Mouse (Mus musculus) liver, embryonic 12.5 days (tissue): ENCODE results near the gene Hsd17b14. TPM values are rescaled to one million over a fixed set of nuclear protein-coding genes. Genes with fewer than 3 reads are reported as not detected.

Source experiments
- ATAC-seq: fragments of 200-750 bp; cut with Nextera tagmentation; 2 replicates; pipeline ENCODE4 v1.8.0; 2017; ENCODE audit warnings: moderate number of reproducible peaks, mild to moderate bottlenecking, moderate library complexity
- H3K27ac ChIP-seq: fragments of 300-500 bp; sonication (generic); 2 replicates; pipeline ENCODE4 v1.5.1; 2016; ENCODE audit warnings: mild to moderate bottlenecking
- H3K27me3 ChIP-seq: fragments of 300-500 bp; sonication (generic); replicated peaks from 2 replicates; pipeline ENCODE4 v1.6.1; 2016; ENCODE audit warnings: mild to moderate bottlenecking, moderate library complexity
- H3K36me3 ChIP-seq: fragments of 300-500 bp; sonication (generic); 2 replicates; pipeline ENCODE4 v1.6.1; 2016; ENCODE audit warnings: mild to moderate bottlenecking, moderate library complexity
- H3K4me1 ChIP-seq: fragments of 300-500 bp; sonication (generic); 2 replicates; pipeline ENCODE4 v1.6.1; 2016
- H3K4me2 ChIP-seq: fragments of 300-500 bp; sonication (generic); 2 replicates; pipeline ENCODE4 v1.6.1; 2016; ENCODE audit warnings: mild to moderate bottlenecking, moderate library complexity
- H3K4me3 ChIP-seq: fragments of 300-500 bp; sonication (generic); 2 replicates; pipeline ENCODE4 v1.5.1; 2016; ENCODE audit warnings: mild to moderate bottlenecking, moderate library complexity
- H3K9ac ChIP-seq: fragments of 300-500 bp; sonication (generic); 2 replicates; pipeline ENCODE4 v1.6.1; 2016; ENCODE audit warnings: mild to moderate bottlenecking, moderate library complexity
- H3K9me3 ChIP-seq: fragments of 300-500 bp; sonication (generic); replicated peaks from 2 replicates; pipeline ENCODE4 v1.6.1; 2016; ENCODE audit warnings: mild to moderate bottlenecking, moderate library complexity
- WGBS: fragments of 180-500 bp; shearing (Covaris S2); methylation state at CpG from one replicate; pipeline ENCODE4 v1.1.7; 2016; ENCODE audit not compliant: insufficient replicate concordance; 5-methylcytosine and 5-hydroxymethylcytosine counted together
- polyA plus RNA-seq: library from polyadenylated mRNA; unstranded; fragments of >200 nt; fragmentation: Nextera tagmentation; extraction: Ambion mirVana; gene quantifications from 2 replicates; pipeline ENCODE4 v1.2.1, GENCODE M21; 2016

The Hsd17b14 gene
- polyA plus RNA-seq, 1 experiment from 2014 or later, result 1.8 TPM

GRCm38 (mm10) chr7:45570103-45570741 is 15.5 kb downstream of the Hsd17b14 start, which contains the start of gene Bcat2:
Bcat2 (plus strand) TSS chr7:45570153.
- Histone ChIP-seq H3K4me2 (peak within 1 kb of the TSS; percentile 96), H3K4me1 (peaks cover 74% of the 10 kb centered on the region), H3K27me3 (no peaks in the 10 kb centered on the region), H3K27ac (peak within 1 kb of the TSS; percentile 89), H3K4me3 (peak within 1 kb of the TSS; percentile 77), H3K9me3 (no peaks in the 10 kb centered on the region), H3K9ac (peak within 1 kb of the TSS; percentile 85), H3K36me3 (peaks cover 13% of the 10 kb centered on the region)
- 1% methylated on average over 42 of the region's 42 CpGs for WGBS
- ATAC-seq, result peak; percentile 63

- H3K27ac ChIP-seq, result no peak overlapping the region; the same call in 1 of the 2 replicates
- no peaks in the 10 kb centered on the region for H3K27me3 ChIP-seq
- H3K9ac ChIP-seq, result peak overlapping the region; percentile 25; the same call in 1 of the 2 replicates
- peaks cover 69% of the 10 kb centered on the region for H3K4me1 ChIP-seq
- H3K4me3 ChIP-seq, result 0 out of 2 replicates have a peak overlapping the region, but pooled peaks have one; percentile 77
- no peaks in the 10 kb centered on the region for H3K9me3 ChIP-seq
- 14% methylated on average over 1 of the region's 1 CpGs for WGBS
- peak overlapping the region; percentile 96 for H3K4me2 ChIP-seq
- H3K36me3 ChIP-seq, result peaks cover 30% of the 10 kb centered on the region
- no peak for ATAC-seq
Measured at GRCm38 (mm10) chr7:45571966-45572365, 17.3 kb downstream of the Hsd17b14 start.

GRCm38 (mm10) chr7:45573954-45574353 is 19.3 kb downstream of the Hsd17b14 start:
- H3K9ac ChIP-seq, result peak overlapping the region; percentile 24; the same call in 1 of the 2 replicates
- peak overlapping the region; percentile 36 for H3K4me2 ChIP-seq
- no peaks in the 10 kb centered on the region for H3K27me3 ChIP-seq
- no peak for ATAC-seq
- peaks cover 48% of the 10 kb centered on the region for H3K36me3 ChIP-seq
- H3K4me1 ChIP-seq, result peaks cover 50% of the 10 kb centered on the region
- H3K27ac ChIP-seq, result no peak overlapping the region; the same call in 1 of the 2 replicates
- peak overlapping the region; percentile 39 for H3K4me3 ChIP-seq
- no peaks in the 10 kb centered on the region for H3K9me3 ChIP-seq
- 65% methylated on average over 8 of the region's 8 CpGs for WGBS

- Histone ChIP-seq H3K4me3 (peak overlapping the region; percentile 39), H3K4me2 (peak overlapping the region; percentile 36), H3K9ac (0 out of 2 replicates have a peak overlapping the region, but pooled peaks have one; percentile 31), H3K36me3 (peaks cover 51% of the 10 kb centered on the region), H3K9me3 (no peaks in the 10 kb centered on the region), H3K27me3 (no peaks in the 10 kb centered on the region), H3K27ac (peak overlapping the region; percentile 67), H3K4me1 (peaks cover 43% of the 10 kb centered on the region)
- 73% methylated on average over 15 of the region's 15 CpGs for WGBS
- ATAC-seq, result no peak
Measured at GRCm38 (mm10) chr7:45574472-45575379, 20.0 kb downstream of the Hsd17b14 start.

- Histone ChIP-seq H3K36me3 (peaks cover 68% of the 10 kb centered on the region), H3K4me3 (no peak overlapping the region), H3K4me1 (peaks cover 10% of the 10 kb centered on the region), H3K27me3 (no peaks in the 10 kb centered on the region), H3K27ac (no peak overlapping the region), H3K9me3 (no peaks in the 10 kb centered on the region), H3K4me2 (no peak overlapping the region), H3K9ac (no peak overlapping the region)
- 83% methylated on average over 6 of the region's 6 CpGs for WGBS
- ATAC-seq, result no peak
Measured at GRCm38 (mm10) chr7:45585923-45586322, 31.2 kb downstream of the Hsd17b14 start.

GRCm38 (mm10) chr7:45587631-45588592 is 33.2 kb downstream of the Hsd17b14 start:
- Histone ChIP-seq H3K4me2 (no peak overlapping the region), H3K9me3 (no peaks in the 10 kb centered on the region), H3K9ac (no peak overlapping the region), H3K27me3 (no peaks in the 10 kb centered on the region), H3K27ac (no peak overlapping the region), H3K4me1 (peaks cover 10% of the 10 kb centered on the region), H3K4me3 (no peak overlapping the region), H3K36me3 (peaks cover 57% of the 10 kb centered on the region)
- ATAC-seq, result no peak
- WGBS, result 91% methylated on average over 23 of the region's 23 CpGs

- 8% methylated on average over 19 of the region's 19 CpGs for WGBS
- Histone ChIP-seq H3K9ac (no peak overlapping the region; the same call in none of the 2 replicates), H3K9me3 (no peaks in the 10 kb centered on the region), H3K36me3 (peaks cover 46% of the 10 kb centered on the region), H3K27ac (no peak overlapping the region), H3K27me3 (no peaks in the 10 kb centered on the region), H3K4me1 (peaks cover 12% of the 10 kb centered on the region), H3K4me3 (peak overlapping the region; percentile 49), H3K4me2 (peak overlapping the region; percentile 68)
- ATAC-seq, result peak; percentile 85
Measured at GRCm38 (mm10) chr7:45589173-45589572, 34.5 kb downstream of the Hsd17b14 start.

- Histone ChIP-seq H3K4me1 (peaks cover 12% of the 10 kb centered on the region), H3K9ac (no peak overlapping the region), H3K36me3 (peaks cover 40% of the 10 kb centered on the region), H3K4me3 (no peak overlapping the region), H3K9me3 (no peaks in the 10 kb centered on the region), H3K27me3 (no peaks in the 10 kb centered on the region), H3K4me2 (peak overlapping the region; percentile 68; the same call in 1 of the 2 replicates), H3K27ac (no peak overlapping the region)
- no peak for ATAC-seq
- 81% methylated on average over 5 of the region's 5 CpGs for WGBS
Measured at GRCm38 (mm10) chr7:45589898-45590297, 35.2 kb downstream of the Hsd17b14 start.

GRCm38 (mm10) chr7:45590874-45591273 is 36.2 kb downstream of the Hsd17b14 start:
- Histone ChIP-seq H3K27me3 (no peaks in the 10 kb centered on the region), H3K9me3 (no peaks in the 10 kb centered on the region), H3K27ac (no peak overlapping the region), H3K4me3 (no peak overlapping the region), H3K4me2 (no peak overlapping the region), H3K4me1 (peaks cover 12% of the 10 kb centered on the region), H3K36me3 (peaks cover 30% of the 10 kb centered on the region), H3K9ac (no peak overlapping the region)
- 59% methylated on average over 3 of the region's 3 CpGs for WGBS
- no peak for ATAC-seq

GRCm38 (mm10) chr7:45591880-45592279 is 37.2 kb downstream of the Hsd17b14 start:
- Histone ChIP-seq H3K36me3 (peaks cover 22% of the 10 kb centered on the region), H3K4me2 (no peak overlapping the region), H3K27me3 (no peaks in the 10 kb centered on the region), H3K27ac (no peak overlapping the region), H3K9ac (no peak overlapping the region), H3K4me1 (peaks cover 12% of the 10 kb centered on the region), H3K9me3 (no peaks in the 10 kb centered on the region), H3K4me3 (no peak overlapping the region)
- no peak for ATAC-seq
- 54% methylated on average over 7 of the region's 7 CpGs for WGBS

- H3K4me1 ChIP-seq, result peaks cover 12% of the 10 kb centered on the region
- H3K9ac ChIP-seq, result no peak overlapping the region
- 20% methylated on average over 10 of the region's 10 CpGs for WGBS
- ATAC-seq, result no peak
- H3K9me3 ChIP-seq, result no peaks in the 10 kb centered on the region
- no peak overlapping the region for H3K4me2 ChIP-seq
- no peak overlapping the region for H3K27ac ChIP-seq
- H3K27me3 ChIP-seq, result no peaks in the 10 kb centered on the region
- H3K4me3 ChIP-seq, result no peak overlapping the region
- H3K36me3 ChIP-seq, result peaks cover 9% of the 10 kb centered on the region
Measured at GRCm38 (mm10) chr7:45593118-45593815, 38.6 kb downstream of the Hsd17b14 start.
